Mouse (Mus musculus) left cerebral cortex, adult 18-20 months (tissue): ENCODE data around the gene Gm45015. TPM values are rescaled to one million over a fixed set of nuclear protein-coding genes. Genes with fewer than 3 reads are reported as not detected.
"Not testable (repeated sequence)": the region's sequence is repeated elsewhere in the genome, so short reads cannot be mapped to it uniquely, and the experiment has no call there.

ENCODE experiments used
- DNase-seq, 2 experiments: peaks; one replicate each; pipeline ENCODE4 v3.0.0; 2021 to 2022; ENCODE audit warnings: low spot score in 2 of 2, mixed read lengths in 1 of 2
- long read RNA-seq, 2 experiments: library from polyadenylated mRNA; stranded (forward); transcript quantifications; one replicate each; pipeline ENCODE4 v2.0.0; 2021
- total RNA-seq, 2 experiments: library from RNA; stranded (reverse); gene quantifications; 2 replicates each; pipeline ENCODE4 v1.2.3; 2021

Gene Gm45015
- total RNA-seq: not detected
- long read RNA-seq, experiment 1: 0 reads
- long read RNA-seq, experiment 2: 0 reads

- no peak for DNase-seq
These were observed at the start of gene Gm45015 for GRCm38 (mm10) chrX:73336740-73337139. Gm45015 (minus strand) TSS chrX:73336840.

DNA sequence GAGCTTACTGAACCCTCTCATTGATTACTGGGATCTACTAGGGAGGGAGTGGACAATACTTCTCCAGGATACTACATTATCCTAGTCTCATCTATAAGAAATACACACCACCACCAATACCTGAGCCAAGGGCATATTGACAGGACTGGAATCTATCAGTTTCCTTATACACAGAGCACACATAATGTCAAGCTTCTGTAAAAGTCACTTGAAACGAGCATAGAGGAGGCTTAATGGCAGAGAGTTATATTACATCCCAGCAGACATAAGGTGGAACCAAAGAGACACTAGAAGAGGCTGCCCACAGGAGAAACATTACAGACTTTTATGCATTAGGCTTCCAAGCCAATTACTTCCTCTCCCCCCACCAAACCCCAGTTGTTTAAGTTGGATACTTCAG is 48.3 kb upstream of the Gm45015 start:
- DNase-seq: no peak

- no peak for DNase-seq
These were observed 47.8 kb upstream of the Gm45015 start for GRCm38 (mm10) chrX:73384419-73384818.

GRCm38 (mm10) chrX:73363291-73363690 is 26.7 kb upstream of the Gm45015 start:
- no peak for DNase-seq

- no peak for DNase-seq
These were observed 20.1 kb upstream of the Gm45015 start for GRCm38 (mm10) chrX:73356719-73357118.

GRCm38 (mm10) chrX:73356163-73356562 is 19.5 kb upstream of the Gm45015 start:
- DNase-seq: no peak

DNA sequence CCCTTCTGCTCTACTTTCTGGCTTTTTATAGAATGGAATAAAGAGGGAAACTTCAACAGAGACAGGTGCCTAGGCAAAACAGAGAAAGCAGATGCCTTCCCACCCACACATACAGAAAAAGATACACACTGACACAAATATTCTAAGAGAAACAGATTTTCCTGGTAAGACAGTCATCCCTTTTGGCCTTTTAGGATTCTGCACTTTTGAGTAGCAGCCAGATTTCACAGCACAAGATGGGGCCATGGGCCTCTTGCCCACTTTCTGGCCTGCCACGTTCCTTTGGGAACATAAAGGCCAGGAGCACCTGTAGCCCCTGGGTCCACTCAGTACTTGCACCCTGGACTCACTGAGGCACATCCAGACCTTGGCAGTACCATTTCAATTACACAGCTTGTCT is 7.7 kb upstream of the Gm45015 start:
- DNase-seq: no peak

- no peak for DNase-seq
These were observed 7.2 kb upstream of the Gm45015 start for GRCm38 (mm10) chrX:73343802-73344201.

DNA sequence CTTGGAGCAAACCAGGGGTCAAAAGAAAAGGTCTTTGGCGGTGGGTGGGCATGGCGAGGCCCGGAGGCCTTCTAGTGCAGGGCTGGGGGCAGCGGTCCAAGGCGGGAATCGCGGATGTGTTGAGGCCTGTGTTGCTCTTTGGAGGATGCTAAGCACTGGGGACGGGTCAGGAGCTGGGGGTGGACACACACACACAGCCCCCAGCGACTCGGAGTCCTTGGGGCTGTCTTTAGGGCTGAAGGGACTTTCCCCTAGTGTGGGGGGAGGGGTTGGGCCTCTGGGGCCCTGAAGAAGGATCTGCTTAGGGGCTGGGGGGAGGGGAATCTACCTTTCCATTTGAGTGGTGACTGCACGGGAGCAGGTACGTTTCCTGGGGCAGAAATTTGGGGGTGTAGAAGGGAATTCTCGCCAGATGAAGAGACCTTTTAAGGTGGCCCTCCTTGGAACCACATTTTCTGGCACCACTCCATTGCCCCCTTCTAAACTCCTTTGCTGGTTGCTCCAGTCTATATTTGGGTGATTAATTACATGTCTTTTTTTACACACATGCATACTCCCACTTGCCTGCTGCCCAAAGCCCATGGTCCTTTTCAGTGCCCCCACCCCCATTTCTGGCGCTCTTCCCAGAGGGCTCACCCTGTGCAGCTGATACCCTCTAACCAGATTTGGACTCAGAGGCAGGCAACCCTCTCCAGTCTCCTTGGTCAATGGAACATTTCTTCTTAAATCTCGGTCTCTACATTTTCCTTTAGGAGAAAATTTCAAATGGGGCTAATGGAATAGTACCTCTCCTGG is 6.5 kb upstream of the Gm45015 start:
- DNase-seq: no peak

DNA sequence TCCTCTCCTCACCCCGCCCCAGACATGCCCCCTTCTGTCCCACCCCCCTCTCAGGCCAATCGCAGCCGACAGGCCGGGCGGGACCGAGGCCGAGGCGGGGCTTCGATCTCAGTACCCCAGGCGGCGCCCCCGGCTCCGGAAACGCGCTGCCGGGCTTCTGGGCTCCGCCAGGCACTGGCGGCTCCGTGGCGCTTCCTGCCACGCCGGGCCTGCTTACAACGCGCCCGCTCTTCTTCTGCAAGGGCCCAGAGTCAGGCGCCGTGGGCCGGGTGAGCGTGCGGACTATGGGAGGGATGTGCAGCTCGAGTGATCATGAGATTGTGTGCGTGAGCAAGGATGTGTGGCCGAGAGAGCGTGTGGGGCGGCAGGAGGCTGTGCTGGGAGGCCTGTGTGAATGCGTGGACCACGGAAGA is 5.8 kb upstream of the Gm45015 start, which contains the start of gene Zfp275:
TSS of gene Zfp275 (plus strand) at position 139 of the 413 bp plus-strand sequence.
- peak; percentile 58 to 72 for DNase-seq

DNA sequence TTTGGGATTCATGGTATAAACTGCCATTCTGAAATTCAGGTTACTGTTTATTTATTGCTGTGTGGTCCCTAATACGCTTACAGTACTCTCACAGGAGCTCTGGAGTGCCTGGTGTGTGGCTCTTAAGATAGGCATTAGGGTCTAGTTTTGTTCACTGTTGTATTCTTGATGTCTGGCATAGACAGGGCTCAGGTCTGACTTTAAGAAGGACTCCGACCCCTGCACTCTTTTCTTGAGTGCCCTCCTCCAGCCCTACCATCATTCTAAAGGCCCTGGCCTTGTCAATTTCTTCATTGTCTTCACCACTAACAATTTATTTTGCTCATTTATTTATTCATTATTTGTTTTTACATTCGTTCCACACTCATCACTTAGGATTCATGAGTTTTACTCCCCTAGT is 5.4 kb upstream of the Gm45015 start:
- no peak for DNase-seq

- DNase-seq: no peak
These were observed 4.8 kb upstream of the Gm45015 start for GRCm38 (mm10) chrX:73341473-73341872.

GRCm38 (mm10) chrX:73333548-73333947 is 3.1 kb downstream of the Gm45015 start:
- DNase-seq: no peak

- no peak for DNase-seq
These were observed 9.4 kb downstream of the Gm45015 start for GRCm38 (mm10) chrX:73327215-73327614.

DNA sequence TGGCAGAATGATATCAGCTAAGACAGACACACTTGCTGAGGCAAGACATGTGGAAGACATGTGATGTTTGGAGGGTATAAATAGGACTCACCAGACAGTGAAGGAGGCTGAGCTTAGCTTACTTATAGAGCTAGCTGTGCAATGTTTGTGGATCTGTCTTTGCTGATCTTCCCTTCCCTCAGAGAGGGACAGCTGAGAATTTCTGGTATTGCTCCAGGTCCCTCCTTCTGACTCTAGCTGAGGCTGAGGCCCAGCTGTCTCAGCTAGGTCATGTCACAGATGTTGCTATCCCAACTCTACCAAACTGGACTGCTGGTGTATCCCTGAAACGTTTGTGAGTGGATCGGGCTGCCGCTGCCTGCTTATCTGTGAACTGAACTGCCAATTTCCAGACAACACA is 15.6 kb downstream of the Gm45015 start:
- DNase-seq: no peak

- DNase-seq: peak; percentile 27 to 37
These were observed 24.1 kb downstream of the Gm45015 start for GRCm38 (mm10) chrX:73312522-73312921.

DNA sequence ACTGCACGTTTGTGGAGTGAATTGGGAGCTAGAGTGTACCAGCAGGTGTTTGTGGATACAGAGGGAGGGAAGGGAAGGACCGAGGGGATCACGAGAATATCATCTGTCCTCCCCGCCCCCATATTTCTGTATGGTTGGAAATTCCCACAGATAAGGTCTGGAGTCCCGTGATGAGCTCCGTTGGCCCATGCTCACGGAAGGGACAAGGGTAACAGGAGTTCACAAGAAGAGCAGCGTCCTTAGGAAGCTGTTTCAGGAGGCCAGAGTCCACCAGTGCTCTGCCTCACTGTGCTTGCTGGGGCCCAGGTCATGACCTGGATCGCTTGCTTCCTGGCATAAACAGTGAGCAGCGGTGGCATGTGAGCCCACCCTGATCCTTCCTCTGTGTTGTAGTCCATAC is 40.9 kb downstream of the Gm45015 start:
- not testable (repeated sequence) for DNase-seq

- not testable (repeated sequence) for DNase-seq
These were observed 43.8 kb downstream of the Gm45015 start, which contains the start of the genes Xlr5a and Xlr5c for GRCm38 (mm10) chrX:73292876-73293275. Xlr5a (minus strand) TSS chrX:73292976. Xlr5c (minus strand) TSS chrX:73292976.

Other genes starting within 250 kb of the Gm45015 start
- 1 to 10 TPM in 1 of 2 experiments, not detected in 1; 3.6 TPM for gene Xlr3a, start 239.7 kb downstream of the Gm45015 start, total RNA-seq
- gene Gm14685, start 219.8 kb downstream of the Gm45015 start, total RNA-seq: 1 to 10 TPM in 1 of 2 experiments, under 1 TPM in 1; 0.94 to 2.3 TPM
- not detected for gene Xlr5b, start 188.0 kb downstream of the Gm45015 start, total RNA-seq
- gene DXBay18, start 187.4 kb downstream of the Gm45015 start, total RNA-seq: under 1 TPM in 1 of 2 experiments, not detected in 1; 0.89 TPM
- gene Spin2d, start 159.9 kb downstream of the Gm45015 start, total RNA-seq: not detected
- gene Xlr3b, start 144.6 kb downstream of the Gm45015 start, total RNA-seq: 1 to 10 TPM; 4.4 to 9.2 TPM
- gene Xlr4b, start 122.5 kb downstream of the Gm45015 start, total RNA-seq: under 1 TPM in 1 of 2 experiments, not detected in 1; 0.95 TPM
- gene F8a, start 108.5 kb downstream of the Gm45015 start, total RNA-seq: 10 to 100 TPM; 16.3 to 19.0 TPM
- not detected for gene Xlr4c, start 93.7 kb downstream of the Gm45015 start, total RNA-seq
- not detected for gene Xlr3c, start 71.5 kb downstream of the Gm45015 start, total RNA-seq
- gene Xlr5a, start 43.9 kb downstream of the Gm45015 start, total RNA-seq: not detected
- not detected for gene Xlr5c, start 43.9 kb downstream of the Gm45015 start, total RNA-seq
- 10 to 100 TPM; 16.0 to 20.2 TPM for gene Zfp275, start 5.8 kb upstream of the Gm45015 start, total RNA-seq
- not detected for gene Gm18336, start 61.9 kb upstream of the Gm45015 start, total RNA-seq
- 1 to 10 TPM; 1.5 to 2.8 TPM for gene Zfp92, start 74.3 kb upstream of the Gm45015 start, total RNA-seq
- not detected for gene Trex2, start 98.5 kb upstream of the Gm45015 start, total RNA-seq
- 10 to 100 TPM; 10.8 to 11.2 TPM for gene Haus7, start 122.2 kb upstream of the Gm45015 start, total RNA-seq
- gene Bgn, start 146.8 kb upstream of the Gm45015 start, total RNA-seq: 10 to 100 TPM; 17.4 to 18.5 TPM
- gene Atp2b3, start 166.2 kb upstream of the Gm45015 start, total RNA-seq: 10 to 100 TPM; 92.3 to 95.5 TPM